Mouse (Mus musculus) small intestine, adult 2 months (tissue): ENCODE data around the gene Lrp6.

ENCODE experiments used
- CTCF ChIP-seq: fragments of 200-500 bp; IDR thresholded peaks from 2 replicates; pipeline ENCODE4 v1.5.1; 2012; ENCODE audit warnings: low read depth, mild to moderate bottlenecking, control low read depth, inconsistent platforms, low read length, moderate library complexity, mixed read lengths; ENCODE audit not compliant: insufficient replicate concordance, insufficient read length; ENCODE audit errors: extremely low read depth
- POLR2A ChIP-seq: fragments of 200-500 bp; IDR thresholded peaks from 2 replicates; pipeline ENCODE4 v1.6.1; 2012; ENCODE audit warnings: low read depth, mild to moderate bottlenecking, control low read depth, inconsistent platforms, low read length, moderate library complexity

DNA sequence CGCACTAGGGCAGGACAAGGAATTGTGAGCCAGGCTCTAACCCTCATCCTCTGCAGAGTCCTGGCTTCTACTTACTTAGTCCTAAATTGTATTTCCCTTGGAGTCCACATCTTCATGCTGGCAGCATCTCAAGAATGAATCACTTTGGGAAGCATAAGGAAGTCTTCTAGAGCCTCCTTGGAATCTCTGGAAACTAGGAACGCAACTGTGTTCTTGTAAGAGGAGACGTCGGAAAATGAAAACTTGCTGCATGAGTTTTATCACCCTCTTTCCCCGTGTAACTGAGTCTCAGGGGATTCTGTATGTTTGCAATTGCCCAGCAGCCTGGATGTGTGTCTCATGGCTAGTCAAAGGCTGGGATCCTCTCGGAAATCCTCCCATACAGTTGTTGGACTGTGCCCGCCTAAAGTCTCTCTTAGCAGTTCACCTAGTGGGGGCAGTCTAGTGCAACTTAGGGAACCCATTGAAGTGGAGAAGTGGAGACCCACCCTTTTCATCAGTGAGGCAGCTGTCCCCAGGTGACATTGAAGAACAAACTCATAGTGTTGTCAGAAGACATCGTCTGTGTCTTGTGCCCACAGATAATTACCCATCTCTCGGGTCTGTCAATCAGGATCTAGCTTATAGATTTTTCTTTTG, 136.5 kb downstream of the Lrp6 start:
- TF ChIP-seq CTCF (no peak), POLR2A (no peak)
